Mouse (Mus musculus) hindlimb bud, embryonic 11.5 days (tissue): ENCODE results near the gene Rpl22.

ENCODE experiments used
- DNase-seq: peaks from one replicate; pipeline ENCODE4 v3.0.0-alpha.2; 2012; ENCODE audit warnings: low read depth, low spot score; ENCODE audit errors: extremely low spot score

Gene Rpl22

DNA sequence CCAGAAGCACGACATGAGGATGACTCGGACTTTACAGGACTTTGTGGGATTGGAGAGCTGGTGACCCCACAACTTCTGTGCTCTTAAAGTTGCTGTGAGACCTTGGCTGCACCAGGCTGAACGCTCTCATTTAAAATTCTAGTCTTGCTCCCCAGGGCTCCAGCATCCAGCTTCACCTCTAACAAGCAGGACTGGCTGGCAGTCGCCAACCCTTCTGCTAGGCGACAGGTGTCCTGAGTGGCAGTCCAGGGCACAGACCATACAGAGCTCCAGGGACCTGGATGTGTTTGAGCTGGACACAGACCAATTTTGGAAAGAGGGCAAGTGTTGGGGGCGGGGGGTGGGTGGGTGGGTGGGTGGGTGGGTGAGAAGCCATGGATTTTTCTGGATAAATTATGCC lies 12.2 kb downstream of the Rpl22 start:
- no peak for DNase-seq

DNA sequence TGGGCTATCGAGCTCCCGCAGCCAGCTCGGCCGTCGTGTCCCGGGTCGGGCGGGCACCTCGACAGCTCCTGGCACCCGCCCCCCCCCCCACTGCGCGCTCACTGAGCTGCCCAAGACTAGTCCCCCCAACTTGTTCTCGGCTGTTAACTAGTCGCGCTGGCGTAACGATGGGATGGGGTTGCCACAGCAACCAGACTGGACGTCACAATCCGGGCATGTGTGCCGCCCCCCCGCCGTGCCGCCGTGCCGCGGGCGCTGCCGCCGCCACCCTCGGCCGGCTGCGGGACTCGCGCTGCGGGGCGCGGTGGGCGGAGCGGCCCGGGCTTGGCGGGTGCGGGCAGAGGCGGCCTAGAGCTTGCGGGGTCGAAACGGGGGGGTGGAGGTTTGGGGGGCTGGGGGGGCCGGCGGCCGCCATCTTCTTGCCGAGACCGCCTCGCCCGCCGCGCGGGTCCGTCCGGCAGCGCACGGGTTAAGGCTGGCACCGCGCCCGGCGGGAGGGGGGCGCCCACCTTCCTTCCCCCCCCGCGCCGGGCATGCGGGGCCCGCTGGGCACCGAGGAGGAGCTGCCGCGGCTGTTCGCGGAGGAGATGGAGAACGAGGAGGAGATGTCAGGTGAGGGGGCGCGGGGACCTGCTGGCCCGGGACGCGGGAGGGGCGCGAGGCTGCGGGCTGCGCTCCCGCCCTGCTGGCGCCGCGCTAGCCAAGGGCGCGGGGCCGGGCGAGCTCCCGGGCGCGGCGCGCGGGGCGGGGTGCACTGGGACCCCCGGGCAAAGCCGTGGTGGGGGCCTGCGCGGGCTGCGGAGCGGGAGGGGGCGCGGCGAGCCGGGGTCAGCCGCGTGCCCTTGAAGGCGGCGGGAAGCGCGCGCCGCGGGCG lies 13.1 kb downstream of the Rpl22 start, which contains the start of gene Chd5:
Gene Chd5 (plus strand): TSS at position 233 of the 874 bp plus-strand sequence.
- DNase-seq = no peak

DNA sequence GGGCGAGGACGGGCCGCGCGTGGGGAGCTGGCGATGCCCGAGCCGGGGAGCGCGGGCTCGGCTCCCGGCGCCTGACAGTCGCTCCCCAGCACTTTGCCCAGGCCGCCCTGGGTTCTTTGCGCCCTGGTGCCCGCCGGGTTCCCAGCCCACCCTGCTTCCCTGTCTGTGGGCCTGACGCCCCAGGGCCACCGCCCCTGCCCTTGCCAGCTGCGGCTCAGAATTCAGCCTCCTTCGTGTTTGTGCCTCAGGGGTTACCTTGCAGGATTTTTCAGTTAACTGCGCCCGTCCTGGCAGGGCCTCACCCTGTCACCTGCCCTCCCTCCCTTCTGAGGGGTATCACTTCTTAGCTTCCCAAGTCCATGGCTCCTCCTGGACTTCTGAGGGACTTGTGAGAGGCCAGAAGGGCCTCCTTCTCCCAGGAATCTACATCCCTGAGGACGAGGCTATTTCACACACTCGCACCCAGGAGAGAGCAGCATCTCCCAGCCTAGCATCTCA lies 13.8 kb downstream of the Rpl22 start:
- no peak for DNase-seq

DNA sequence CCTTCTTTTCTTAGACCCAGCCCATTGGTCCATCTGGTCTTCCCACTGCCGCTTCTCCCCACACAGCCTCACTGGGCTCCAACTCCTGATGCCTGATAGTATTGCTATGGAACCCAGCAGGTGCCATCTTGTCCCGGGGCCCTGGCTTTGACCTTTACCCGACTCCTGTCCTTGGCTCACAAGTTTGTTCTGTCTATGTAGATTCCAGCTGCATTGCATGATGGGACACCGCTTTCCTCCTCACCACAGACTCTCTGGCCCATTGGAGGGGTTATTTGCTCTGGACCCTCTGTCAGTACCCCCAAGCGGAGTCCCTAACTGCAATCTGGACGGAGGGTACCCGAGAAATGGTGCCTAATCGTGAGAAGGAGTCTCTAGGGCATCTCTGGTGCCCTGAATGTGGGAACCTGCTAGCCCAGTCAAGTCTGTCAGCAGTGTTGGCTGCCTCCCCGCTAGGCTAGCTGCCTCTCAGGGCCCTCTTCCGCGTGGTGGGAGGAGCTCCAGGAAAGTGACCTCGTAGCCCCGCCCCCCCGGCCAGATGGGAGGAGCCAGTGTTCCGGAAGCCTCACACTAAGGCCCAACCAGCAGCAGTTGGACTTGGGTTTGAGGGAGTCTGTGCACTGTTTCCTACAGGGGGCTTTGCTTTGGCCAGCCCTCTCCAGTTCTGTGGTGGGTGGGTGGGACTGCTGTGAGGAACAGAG lies 15.2 kb downstream of the Rpl22 start:
- no peak for DNase-seq

DNA sequence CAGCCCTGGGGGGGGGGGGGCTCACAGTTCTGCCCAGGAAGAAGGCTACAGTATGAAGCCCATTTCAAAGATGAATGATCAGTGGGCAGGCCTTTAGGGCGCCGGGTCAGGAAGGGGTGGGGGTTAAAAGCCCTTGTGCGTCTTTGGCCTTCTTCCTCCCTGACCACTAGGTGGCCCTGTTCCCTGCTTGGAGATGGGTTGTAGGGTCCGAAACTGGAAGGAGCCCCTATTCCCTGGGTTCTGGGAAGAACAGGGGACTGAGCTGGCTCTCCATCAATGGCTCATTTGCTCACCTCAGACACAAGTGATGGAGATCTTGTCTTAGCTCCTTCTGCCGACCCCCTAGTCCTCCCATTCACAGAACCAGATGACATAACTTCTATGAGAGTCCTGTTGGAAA lies 17.8 kb downstream of the Rpl22 start:
- no peak for DNase-seq

DNA sequence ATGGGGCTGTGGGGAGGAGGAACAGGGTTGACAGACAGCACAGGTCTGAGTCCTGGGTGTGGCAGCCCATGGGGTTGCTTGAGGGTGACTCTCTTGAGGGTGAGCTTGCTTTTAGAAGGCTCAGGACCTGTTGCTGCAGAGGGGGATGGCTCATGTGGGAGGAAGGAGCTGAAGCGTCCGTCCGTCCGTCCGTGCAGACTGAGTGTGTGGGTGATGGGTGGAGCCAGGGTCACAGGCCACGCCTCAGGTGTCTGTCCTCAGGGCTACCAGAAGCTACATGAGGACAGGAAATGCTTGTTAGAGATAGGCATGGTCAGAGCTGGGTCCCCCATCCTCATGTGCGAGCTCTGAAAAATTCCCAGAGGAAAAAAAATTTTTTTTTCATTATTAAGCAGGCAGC lies 19.1 kb downstream of the Rpl22 start:
- no peak for DNase-seq

DNA sequence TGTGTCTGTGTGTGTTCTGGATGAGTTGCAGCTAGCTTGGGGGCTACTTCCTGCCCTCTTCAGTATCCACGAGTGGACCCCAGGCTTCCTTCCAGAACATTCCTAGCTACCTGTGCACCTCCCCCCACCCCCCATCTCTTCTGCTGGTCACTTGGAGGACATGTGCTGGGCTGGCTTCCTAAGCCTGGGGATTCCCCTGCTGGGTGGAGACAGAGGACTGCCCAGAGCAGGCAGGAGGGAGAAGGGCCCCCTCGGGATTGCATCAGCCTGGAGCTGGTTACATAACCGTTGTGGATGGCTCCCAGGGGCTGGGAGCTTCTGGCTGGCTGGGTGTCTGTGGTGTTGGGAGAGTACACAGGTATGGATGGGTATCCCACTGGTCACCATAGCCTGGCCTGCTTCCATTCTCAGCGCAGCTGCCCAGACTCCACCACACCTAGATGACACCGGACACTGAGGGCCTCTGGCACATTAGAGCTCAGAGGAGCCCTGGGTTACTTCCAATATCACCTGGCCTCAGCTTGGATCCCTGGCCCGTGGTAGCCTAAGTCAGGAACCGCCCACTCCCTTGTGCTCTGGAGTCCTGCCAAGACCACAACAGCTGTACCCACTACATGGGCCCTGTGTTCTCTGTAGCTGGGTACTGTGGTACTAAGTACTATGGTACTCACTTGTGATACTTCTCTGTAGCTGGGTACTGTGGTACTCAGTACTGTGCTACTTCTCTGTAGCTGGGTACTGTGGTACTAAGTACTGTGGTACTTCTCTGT lies 19.8 kb downstream of the Rpl22 start:
- no peak for DNase-seq

DNA sequence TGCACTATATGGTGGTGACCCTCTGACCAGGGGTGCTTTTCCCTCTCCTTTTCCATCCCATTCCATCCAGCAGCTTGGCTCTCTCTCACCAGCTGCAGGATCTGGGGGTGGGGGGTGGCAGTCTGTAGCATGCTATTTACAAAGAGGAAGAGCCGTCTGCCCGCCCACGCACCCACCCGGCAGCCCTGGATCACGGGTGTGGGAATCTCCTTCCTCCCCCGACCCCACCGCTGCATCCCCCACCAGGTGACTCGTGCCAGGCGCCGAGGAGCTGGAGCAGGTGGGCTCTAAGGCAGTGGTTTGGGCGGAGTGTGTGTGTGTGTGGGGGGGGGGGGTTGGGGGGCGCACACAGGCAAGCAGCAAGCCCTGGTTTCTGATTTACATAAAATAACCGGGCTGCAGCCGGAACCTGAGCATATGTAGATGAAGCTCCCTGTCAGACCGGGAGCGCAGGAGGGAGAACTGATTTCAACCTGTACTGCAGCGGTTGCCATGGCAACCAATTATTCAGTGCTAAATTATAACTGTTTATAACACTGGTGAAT lies 24.4 kb downstream of the Rpl22 start:
- no peak for DNase-seq

DNA sequence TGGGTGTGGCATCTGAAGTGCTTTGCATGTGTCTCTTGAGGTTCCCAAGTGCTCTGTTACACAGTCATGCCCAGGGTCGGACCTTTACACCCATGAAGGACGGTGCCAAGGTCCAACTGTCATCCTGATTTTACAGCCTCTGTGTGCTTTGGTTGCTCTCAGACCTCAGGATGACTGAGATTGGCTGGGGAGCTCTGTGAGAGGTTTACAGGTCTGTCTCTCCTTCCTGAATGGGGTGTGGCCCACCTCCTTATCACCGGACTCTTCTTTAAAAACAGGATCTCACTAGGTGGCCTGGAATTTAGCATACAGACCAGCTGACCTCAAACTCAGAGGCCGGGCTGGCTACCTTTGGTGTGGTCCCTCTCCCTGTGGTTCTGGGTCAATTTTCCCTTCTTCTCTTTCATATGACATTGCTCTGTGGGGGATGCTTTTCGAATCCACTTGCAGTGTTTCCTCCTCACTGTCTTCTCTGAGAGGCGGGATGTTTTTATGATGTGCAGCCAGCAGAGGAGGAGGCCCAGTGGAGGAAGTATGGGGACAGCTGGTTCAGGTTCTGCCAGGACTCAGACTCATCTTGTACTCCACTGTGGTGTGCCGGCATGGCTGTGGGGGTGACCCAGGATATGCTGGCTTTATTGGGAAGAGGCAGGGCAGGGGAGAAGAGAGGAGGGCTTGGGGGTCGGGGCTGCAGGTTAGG lies 25.3 kb downstream of the Rpl22 start:
- no peak for DNase-seq

DNA sequence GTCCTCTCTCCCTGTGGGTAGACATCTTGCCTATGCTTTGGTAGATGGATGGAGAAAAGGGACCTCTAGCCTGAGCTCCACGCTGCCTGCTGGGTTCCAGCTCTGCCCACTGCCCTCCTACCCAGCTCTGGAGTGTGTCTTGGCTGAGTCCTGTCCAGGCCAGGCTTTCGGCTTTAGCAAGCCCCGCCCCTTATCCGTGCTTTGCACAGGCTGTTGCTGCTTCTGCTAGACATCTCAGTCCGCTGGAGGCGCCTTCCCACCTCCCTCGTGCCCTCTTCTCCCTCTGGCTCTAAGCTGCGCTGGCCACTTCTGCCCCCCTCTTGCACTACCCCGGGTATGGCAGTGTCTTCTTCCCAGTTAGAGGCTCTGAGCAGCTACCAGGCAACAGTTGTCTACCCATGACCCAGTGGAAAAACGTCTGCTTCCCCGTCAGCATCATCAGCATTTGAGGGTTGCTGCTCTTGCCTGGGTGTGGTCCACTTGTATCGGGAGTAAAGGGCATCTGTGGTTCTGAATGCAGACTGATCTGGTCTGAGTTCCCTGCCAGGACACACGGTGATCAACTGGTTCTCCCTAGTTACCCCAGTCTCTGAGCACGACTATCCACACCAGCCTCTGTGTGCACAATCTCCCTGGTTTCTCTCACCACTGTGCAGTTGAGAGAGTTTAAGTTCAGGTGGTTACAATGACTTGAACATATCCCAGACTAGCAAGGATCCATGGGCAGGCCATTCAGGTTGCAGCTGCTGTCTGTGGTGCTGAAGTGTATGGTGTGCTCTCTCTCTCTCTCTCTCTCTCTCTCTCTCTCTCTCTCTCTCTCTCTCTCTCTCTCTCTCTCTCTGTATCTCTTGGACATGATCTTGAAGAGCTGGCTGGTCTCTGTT lies 26.1 kb downstream of the Rpl22 start:
- DNase-seq = no peak

DNA sequence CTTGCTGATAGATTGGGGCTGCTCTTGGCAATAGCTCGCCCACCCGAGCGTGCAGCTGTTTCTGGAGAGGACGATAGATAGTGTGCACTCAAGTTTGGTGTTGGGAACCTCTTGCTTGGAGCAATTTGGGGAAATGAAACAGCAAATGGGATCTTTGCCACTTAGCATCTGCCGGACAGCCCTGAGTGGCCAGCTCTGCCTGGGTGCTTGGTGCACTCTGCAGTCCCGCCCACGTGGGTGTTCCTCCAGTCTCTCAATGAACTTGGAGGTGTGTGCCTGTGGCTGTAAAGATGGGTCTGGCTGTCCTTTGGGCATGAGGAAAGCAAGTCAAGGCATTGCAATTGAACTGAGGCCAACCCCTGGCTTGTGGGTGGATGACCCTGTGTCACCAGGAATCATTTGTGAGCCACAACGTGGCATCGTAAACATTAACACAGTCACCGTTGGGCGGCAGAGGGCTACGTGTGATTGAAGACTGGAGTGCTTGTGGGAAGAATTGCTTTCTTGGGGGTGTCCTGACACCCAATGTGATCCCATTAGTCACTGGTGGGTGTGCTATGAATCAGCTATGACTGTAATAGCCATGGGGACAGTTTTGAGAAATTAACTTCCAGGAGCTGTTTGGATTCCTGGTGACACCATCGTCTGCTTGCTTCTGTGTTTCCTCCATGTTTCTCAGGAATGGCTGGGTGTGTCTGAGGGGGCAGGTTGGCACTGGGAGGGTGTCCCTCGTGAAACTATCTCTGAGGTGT lies 28.5 kb downstream of the Rpl22 start:
- DNase-seq = no peak

DNA sequence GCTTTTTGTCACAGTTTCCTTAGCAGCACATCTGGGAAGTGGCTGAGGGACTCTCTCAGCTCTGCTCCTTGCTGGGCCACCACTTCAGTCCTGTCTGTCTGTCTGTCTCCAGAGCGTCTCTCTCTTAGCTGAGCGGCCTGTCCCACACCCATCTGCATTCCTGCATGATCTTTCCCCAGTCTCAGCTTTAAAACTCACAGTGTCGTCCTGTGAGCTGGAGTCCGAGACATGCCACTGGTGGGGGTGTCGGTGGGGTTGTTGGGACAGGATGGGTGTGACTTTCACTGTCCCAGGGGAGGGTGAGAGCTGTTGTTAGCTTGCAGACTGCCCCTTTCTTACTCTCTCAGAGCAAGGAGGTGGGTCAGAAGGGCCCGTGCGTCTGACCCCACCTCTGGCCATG lies 30.1 kb downstream of the Rpl22 start:
- no peak for DNase-seq

DNA sequence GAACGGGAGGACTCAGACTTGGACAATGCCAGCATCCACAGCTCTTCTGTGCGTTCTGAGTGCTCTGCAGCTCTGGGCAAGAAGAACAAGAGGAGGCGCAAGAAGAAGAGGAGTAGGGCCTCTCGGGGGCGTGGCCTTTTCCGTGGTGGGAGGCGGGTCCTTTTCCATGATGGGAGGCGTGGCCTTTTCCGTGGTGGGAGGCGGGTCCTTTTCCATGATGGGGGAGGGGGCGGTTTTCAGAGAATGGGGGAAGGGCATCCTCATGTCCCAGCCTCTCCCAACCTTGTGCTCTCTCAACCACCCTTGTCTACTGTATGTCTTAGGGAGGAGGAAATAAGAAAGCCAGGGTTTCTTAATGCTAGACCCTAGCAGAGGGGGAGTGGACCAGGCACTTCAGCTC lies 34.2 kb downstream of the Rpl22 start:
- no peak for DNase-seq

DNA sequence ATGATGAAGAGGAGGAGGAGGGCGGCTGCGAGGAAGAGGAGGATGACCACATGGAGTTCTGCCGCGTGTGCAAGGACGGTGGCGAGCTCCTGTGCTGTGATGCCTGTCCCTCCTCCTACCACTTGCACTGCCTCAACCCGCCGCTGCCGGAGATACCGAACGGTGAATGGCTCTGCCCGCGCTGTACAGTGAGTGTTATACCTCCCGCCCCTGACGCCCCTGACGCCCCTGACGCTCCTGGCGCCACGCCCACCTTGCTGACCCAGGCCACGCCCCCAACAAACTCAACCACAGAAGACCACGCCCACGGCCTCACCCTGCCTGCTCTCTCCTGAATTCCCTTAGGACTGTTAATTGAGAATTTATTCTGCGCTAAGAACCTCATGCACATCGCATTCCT lies 35.3 kb downstream of the Rpl22 start:
- DNase-seq = no peak

DNA sequence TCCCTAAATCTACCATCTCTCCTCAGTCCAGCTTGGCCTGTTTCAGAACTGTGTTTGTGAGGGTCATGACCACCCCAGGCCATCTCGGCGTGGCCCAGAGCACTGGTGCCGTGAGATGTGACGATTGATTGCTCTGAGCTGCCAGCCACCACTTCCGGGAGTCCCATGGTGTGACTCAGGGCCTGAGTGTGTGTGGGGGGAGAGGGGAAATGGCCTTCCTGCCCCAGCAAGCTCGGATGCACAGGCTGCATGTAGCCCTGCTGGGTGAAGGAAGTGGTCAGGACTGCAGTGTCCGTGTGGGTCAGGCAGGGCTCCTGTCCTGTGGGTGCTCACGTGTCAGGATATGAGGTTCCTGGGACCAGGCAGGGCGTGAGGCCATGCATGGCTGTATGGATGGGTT lies 36.6 kb downstream of the Rpl22 start:
- DNase-seq = no peak

DNA sequence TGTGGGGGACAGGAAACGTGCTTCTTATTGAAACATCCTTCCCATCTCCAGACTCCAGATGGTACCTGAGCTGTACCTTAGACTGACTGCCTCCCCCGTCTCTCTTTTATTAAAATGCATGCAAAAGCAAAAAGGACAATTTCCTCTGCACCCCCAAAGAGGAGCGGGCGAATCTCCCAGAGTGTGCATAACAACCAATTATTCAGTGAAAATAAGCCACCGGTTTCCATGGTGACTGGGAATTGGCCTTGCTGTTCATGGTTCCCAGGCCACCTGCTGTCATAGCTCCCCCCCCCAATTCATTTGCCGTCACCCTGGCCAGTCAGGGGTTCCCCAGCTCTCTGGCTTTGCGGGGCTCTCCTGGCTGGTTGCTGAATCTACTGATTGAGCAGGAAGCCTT lies 39.7 kb downstream of the Rpl22 start:
- DNase-seq = no peak

DNA sequence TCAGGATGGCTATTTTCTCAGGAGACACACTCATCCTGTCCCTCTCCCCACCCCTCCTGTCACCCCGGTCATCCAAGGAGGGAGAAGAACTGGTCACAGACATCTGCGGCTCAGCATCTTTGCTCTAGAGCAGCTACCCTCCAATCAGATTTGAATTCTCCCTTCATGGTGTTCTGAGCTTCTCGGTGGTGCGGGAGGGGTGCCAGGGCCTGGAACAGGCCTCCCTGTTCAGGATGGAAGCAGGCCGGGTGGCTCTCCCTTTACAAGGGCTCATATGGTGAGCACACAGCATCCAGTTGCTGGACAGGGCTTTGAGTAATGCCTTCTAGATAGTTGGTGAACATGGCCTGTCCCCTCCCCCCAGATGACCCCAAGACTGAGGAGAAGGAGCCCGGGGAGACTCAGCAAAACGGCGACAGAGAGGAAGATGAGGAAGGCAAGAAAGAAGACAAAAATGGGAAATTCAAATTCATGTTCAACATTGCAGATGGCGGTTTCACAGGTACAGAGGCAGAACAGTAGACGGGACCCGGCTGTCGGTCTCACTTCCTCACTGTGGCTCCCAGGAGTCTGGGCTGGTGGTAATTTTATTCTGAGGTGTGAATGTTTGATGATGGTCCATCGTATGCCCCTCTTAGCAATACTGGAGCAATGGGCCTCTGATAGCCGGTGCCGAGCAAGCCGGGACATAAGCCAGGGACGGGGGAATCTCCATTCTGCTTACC lies 57.1 kb downstream of the Rpl22 start:
- DNase-seq = no peak
